Mouse (Mus musculus) heart, embryonic 10.5 days (tissue): ENCODE measurements around the gene D430041D05Rik. TPM values are rescaled to one million over a fixed set of nuclear protein-coding genes. Genes with fewer than 3 reads are reported as not detected.

Experiments
- DNase-seq: peaks from one replicate; pipeline ENCODE4 v3.0.0-alpha.2; 2017; ENCODE audit warnings: low spot score
- H3K27ac ChIP-seq: fragments of 300-500 bp; sonication (generic); 2 replicates; pipeline ENCODE4 v1.5.1; 2016; ENCODE audit warnings: mild to moderate bottlenecking
- H3K27me3 ChIP-seq: fragments of 300-500 bp; sonication (generic); 2 replicates; pipeline ENCODE4 v1.6.1; 2016; ENCODE audit warnings: mild to moderate bottlenecking; ENCODE audit not compliant: poor library complexity, insufficient read depth, severe bottlenecking
- H3K36me3 ChIP-seq: fragments of 300-500 bp; sonication (generic); 2 replicates; pipeline ENCODE4 v1.6.1; 2016; ENCODE audit warnings: mild to moderate bottlenecking, moderate library complexity
- H3K4me1 ChIP-seq: fragments of 300-500 bp; sonication (generic); 2 replicates; pipeline ENCODE4 v1.6.1; 2016; ENCODE audit warnings: mild to moderate bottlenecking
- H3K4me3 ChIP-seq: fragments of 300-500 bp; sonication (generic); 2 replicates; pipeline ENCODE4 v1.5.1; 2016; ENCODE audit warnings: mild to moderate bottlenecking, moderate library complexity
- H3K9me3 ChIP-seq: fragments of 300-500 bp; sonication (generic); 2 replicates; pipeline ENCODE4 v1.6.1; 2016; ENCODE audit warnings: mild to moderate bottlenecking, moderate library complexity
- WGBS: fragments of 180-500 bp; shearing (Covaris S2); methylation state at CpG from one replicate; pipeline ENCODE4 v1.1.7; 2016; 5-methylcytosine and 5-hydroxymethylcytosine counted together
- polyA plus RNA-seq: library from polyadenylated mRNA; unstranded; fragments of >200 nt; fragmentation: Nextera tagmentation; extraction: Ambion mirVana; gene quantifications from 2 replicates; pipeline ENCODE4 v1.2.1, GENCODE M21; 2016

D430041D05Rik gene
- polyA plus RNA-seq, 1 experiment from 2014 or later, result 0.11 TPM

GRCm38 (mm10) chr2:104359305-104359704, 51.5 kb downstream of the D430041D05Rik start:
- no peaks in the 10 kb centered on the region for H3K36me3 ChIP-seq
- no peaks in the 10 kb centered on the region for H3K9me3 ChIP-seq
- 67% methylated on average over 3 of the region's 3 CpGs for WGBS
- H3K4me3 ChIP-seq, result no peak overlapping the region
- 0 out of 2 replicates have a peak, but pooled peaks cover 2% of the 10 kb centered on the region for H3K4me1 ChIP-seq
- H3K27ac ChIP-seq, result no peak overlapping the region
- DNase-seq, result no peak
- H3K27me3 ChIP-seq, result no peaks in the 10 kb centered on the region

- Histone ChIP-seq H3K36me3 (no peaks in the 10 kb centered on the region), H3K4me1 (0 out of 2 replicates have a peak, but pooled peaks cover 2% of the 10 kb centered on the region), H3K4me3 (no peak overlapping the region), H3K27ac (no peak overlapping the region), H3K27me3 (no peaks in the 10 kb centered on the region), H3K9me3 (no peaks in the 10 kb centered on the region)
- no peak for DNase-seq
- WGBS, result 89% methylated on average over 1 of the region's 1 CpGs
Measured at GRCm38 (mm10) chr2:104358881-104359280, 51.9 kb downstream of the D430041D05Rik start.

- Histone ChIP-seq H3K27ac (no peak overlapping the region), H3K36me3 (no peaks in the 10 kb centered on the region), H3K27me3 (no peaks in the 10 kb centered on the region), H3K9me3 (no peaks in the 10 kb centered on the region), H3K4me3 (no peak overlapping the region), H3K4me1 (0 out of 2 replicates have a peak, but pooled peaks cover 2% of the 10 kb centered on the region)
- no peak for DNase-seq
- WGBS, result 72% methylated on average over 4 of the region's 4 CpGs
Measured at GRCm38 (mm10) chr2:104356531-104356930, 54.3 kb downstream of the D430041D05Rik start.

GRCm38 (mm10) chr2:104354117-104354516, 56.7 kb downstream of the D430041D05Rik start:
- no peaks in the 10 kb centered on the region for H3K9me3 ChIP-seq
- H3K36me3 ChIP-seq, result no peaks in the 10 kb centered on the region
- H3K27ac ChIP-seq, result no peak overlapping the region
- H3K27me3 ChIP-seq, result no peaks in the 10 kb centered on the region
- no peaks in the 10 kb centered on the region for H3K4me1 ChIP-seq
- no peak overlapping the region for H3K4me3 ChIP-seq
- DNase-seq, result no peak

GRCm38 (mm10) chr2:104352204-104352493, 58.7 kb downstream of the D430041D05Rik start:
- Histone ChIP-seq H3K36me3 (no peaks in the 10 kb centered on the region), H3K9me3 (no peaks in the 10 kb centered on the region), H3K4me1 (no peaks in the 10 kb centered on the region), H3K4me3 (no peak overlapping the region), H3K27ac (no peak overlapping the region), H3K27me3 (no peaks in the 10 kb centered on the region)
- WGBS, result 84% methylated on average over 1 of the region's 1 CpGs
- no peak for DNase-seq

GRCm38 (mm10) chr2:104351415-104352203, 59.2 kb downstream of the D430041D05Rik start:
- WGBS, result 77% methylated on average over 13 of the region's 13 CpGs
- no peak for DNase-seq
- H3K27me3 ChIP-seq, result no peaks in the 10 kb centered on the region
- H3K4me3 ChIP-seq, result no peak overlapping the region
- no peaks in the 10 kb centered on the region for H3K4me1 ChIP-seq
- no peaks in the 10 kb centered on the region for H3K9me3 ChIP-seq
- no peak overlapping the region for H3K27ac ChIP-seq
- no peaks in the 10 kb centered on the region for H3K36me3 ChIP-seq

GRCm38 (mm10) chr2:104337619-104338018, 73.2 kb downstream of the D430041D05Rik start:
- H3K9me3 ChIP-seq, result no peaks in the 10 kb centered on the region
- H3K4me1 ChIP-seq, result no peaks in the 10 kb centered on the region
- no peaks in the 10 kb centered on the region for H3K36me3 ChIP-seq
- no peak for DNase-seq
- no peak overlapping the region for H3K27ac ChIP-seq
- H3K4me3 ChIP-seq, result no peak overlapping the region
- no peaks in the 10 kb centered on the region for H3K27me3 ChIP-seq

- no peaks in the 10 kb centered on the region for H3K36me3 ChIP-seq
- H3K9me3 ChIP-seq, result no peaks in the 10 kb centered on the region
- 76% methylated on average over 6 of the region's 6 CpGs for WGBS
- H3K27ac ChIP-seq, result no peak overlapping the region
- no peak overlapping the region for H3K4me3 ChIP-seq
- DNase-seq, result no peak
- no peaks in the 10 kb centered on the region for H3K4me1 ChIP-seq
- H3K27me3 ChIP-seq, result no peaks in the 10 kb centered on the region
Measured at GRCm38 (mm10) chr2:104335824-104336223, 75.0 kb downstream of the D430041D05Rik start.

GRCm38 (mm10) chr2:104333952-104334351, 76.9 kb downstream of the D430041D05Rik start:
- Histone ChIP-seq H3K4me3 (no peak overlapping the region), H3K9me3 (no peaks in the 10 kb centered on the region), H3K36me3 (no peaks in the 10 kb centered on the region), H3K27ac (no peak overlapping the region), H3K27me3 (no peaks in the 10 kb centered on the region), H3K4me1 (no peaks in the 10 kb centered on the region)
- WGBS, result 65% methylated on average over 5 of the region's 5 CpGs
- no peak for DNase-seq

- no peak overlapping the region for H3K27ac ChIP-seq
- 75% methylated on average over 4 of the region's 4 CpGs for WGBS
- H3K36me3 ChIP-seq, result no peaks in the 10 kb centered on the region
- no peak overlapping the region for H3K4me3 ChIP-seq
- no peaks in the 10 kb centered on the region for H3K4me1 ChIP-seq
- no peak for DNase-seq
- H3K9me3 ChIP-seq, result no peaks in the 10 kb centered on the region
- H3K27me3 ChIP-seq, result no peaks in the 10 kb centered on the region
Measured at GRCm38 (mm10) chr2:104332707-104333106, 78.1 kb downstream of the D430041D05Rik start.

GRCm38 (mm10) chr2:104331261-104331660, 79.6 kb downstream of the D430041D05Rik start:
- Histone ChIP-seq H3K27me3 (no peaks in the 10 kb centered on the region), H3K4me1 (no peaks in the 10 kb centered on the region), H3K36me3 (no peaks in the 10 kb centered on the region), H3K9me3 (no peaks in the 10 kb centered on the region), H3K27ac (no peak overlapping the region), H3K4me3 (no peak overlapping the region)
- 78% methylated on average over 6 of the region's 6 CpGs for whole genome bisulfite sequencing
- DNase-seq, result no peak

GRCm38 (mm10) chr2:104327116-104327794, 83.6 kb downstream of the D430041D05Rik start:
- DNase-seq, result no peak
- WGBS, result 81% methylated on average over 16 of the region's 16 CpGs

GRCm38 (mm10) chr2:104323773-104324172, 87.0 kb downstream of the D430041D05Rik start:
- Histone ChIP-seq H3K27ac (no peak overlapping the region), H3K4me3 (no peak overlapping the region), H3K36me3 (no peaks in the 10 kb centered on the region), H3K4me1 (no peaks in the 10 kb centered on the region), H3K9me3 (no peaks in the 10 kb centered on the region), H3K27me3 (no peaks in the 10 kb centered on the region)
- no peak for DNase-seq
- WGBS, result 68% methylated on average over 6 of the region's 6 CpGs

More at GRCm38 (mm10) chr2:104327116-104327794, 83.6 kb downstream of the D430041D05Rik start:
- Histone ChIP-seq H3K9me3 (no peaks in the 10 kb centered on the region), H3K27ac (no peak overlapping the region), H3K4me3 (no peak overlapping the region), H3K4me1 (no peaks in the 10 kb centered on the region), H3K36me3 (no peaks in the 10 kb centered on the region), H3K27me3 (no peaks in the 10 kb centered on the region)
